Mouse (Mus musculus) embryonic stem cell, embryonic (primary cell): ENCODE data around the gene Aph1c.

Source experiments
- CTCF ChIA-PET, 4 experiments: fragments of 300-600 bp in 2 of 4; fragments of 350-600 bp in 2 of 4; sonication (Branson Sonifier 250); formaldehyde crosslinking; loops; one replicate each; lab custom pipeline; 2022; ENCODE audit warnings: inconsistent platforms in 2 of 4; lab: Charles Lee
- POLR2A ChIA-PET, 4 experiments: fragments of 300-600 bp in 2 of 4; fragments of 350-600 bp in 2 of 4; sonication (Branson Sonifier 250); formaldehyde crosslinking; loops; one replicate each; lab custom pipeline; 2022; ENCODE audit warnings: antibody characterized with exemption in 4 of 4, inconsistent platforms in 1 of 4; lab: Charles Lee

The Aph1c gene

DNA sequence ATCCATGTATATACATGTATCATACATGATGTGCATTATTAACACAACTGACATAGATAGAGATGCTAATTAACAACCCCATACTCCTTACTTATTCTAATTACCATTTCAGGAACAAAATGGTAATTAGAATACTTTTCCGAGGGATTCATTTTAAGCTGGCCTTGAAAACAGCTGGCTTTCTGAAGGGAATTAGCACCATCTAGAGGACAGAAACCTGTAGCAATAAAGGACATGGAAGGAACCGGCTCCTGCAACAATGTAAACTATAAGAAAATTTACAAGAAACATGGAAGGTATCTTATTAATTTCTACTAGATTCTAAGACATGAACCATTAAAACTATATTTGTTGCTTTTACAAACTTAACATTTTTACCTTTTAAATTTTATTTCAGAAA lies 46.7 kb downstream of the Aph1c start:
- ChIA-PET POLR2A (interaction anchor here in 1 of 4 experiments (0.6 kb wide), 1 partner anchor 77 kb away, joined by 3 read pairs; no protein-coding TSS in a partner anchor), CTCF (interaction anchor here (0.6 to 1.3 kb wide), 15 partner anchors 8 to 274 kb away, joined by 3 to 15 read pairs (median 3); partner anchors contain the start of genes Fbxl22 (in 2 of the 4) and Aph1b (in 1 of the 4))

DNA sequence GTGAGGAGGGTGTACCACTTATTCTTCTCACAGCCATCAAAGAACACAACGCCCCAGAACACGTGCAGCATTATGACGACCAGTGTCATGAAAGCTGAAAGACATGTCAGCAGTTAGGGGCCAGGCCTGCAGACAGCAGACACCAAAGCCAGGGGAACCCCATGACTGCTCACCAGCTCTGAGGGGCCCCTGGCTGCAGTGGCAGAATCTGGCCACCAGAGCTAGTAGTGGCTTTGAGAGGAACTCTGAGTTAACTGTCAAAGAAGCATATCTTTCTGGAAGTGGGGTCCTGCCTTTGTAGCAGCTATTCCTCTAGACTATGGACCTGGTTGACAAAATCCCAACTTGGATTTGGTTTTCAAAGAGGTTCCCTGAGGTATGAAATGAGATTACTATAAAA lies 50.0 kb downstream of the Aph1c start:
- CTCF ChIA-PET: interaction anchor here in 3 of 4 experiments (0.6 to 1.6 kb wide), 8 partner anchors 11 to 219 kb away, joined by 3 to 19 read pairs (median 4); no protein-coding TSS in a partner anchor
- POLR2A ChIA-PET: interaction anchor here in 2 of 4 experiments (0.7 to 1.6 kb wide), 3 partner anchors 11 to 926 kb away, joined by 3 to 5 read pairs (median 3); partner anchors contain the start of gene Aph1b (in 1 of the 2)

- CTCF ChIA-PET: no interaction called here
- POLR2A ChIA-PET: no interaction called here
Measured at GRCm38 (mm10) chr9:66770701-66771100, 63.8 kb downstream of the Aph1c start.

DNA sequence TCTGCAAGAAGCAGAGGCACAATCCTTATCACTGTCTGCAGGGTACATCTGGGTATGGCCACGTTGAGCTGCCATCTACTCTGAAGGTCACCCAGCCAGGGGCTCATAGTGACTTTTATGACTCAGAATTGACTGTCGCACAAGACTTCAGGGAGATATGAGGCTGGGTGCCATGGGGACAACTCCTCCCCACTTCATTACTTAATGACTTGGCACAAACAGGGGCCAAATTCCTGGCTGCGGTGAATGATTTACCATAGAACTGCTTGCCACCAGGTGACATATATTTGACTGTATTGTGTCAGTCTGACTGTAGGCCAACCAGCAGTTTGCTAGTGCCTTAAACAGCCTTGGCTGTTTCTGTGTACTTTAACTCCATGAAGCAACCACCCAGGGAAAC lies 65.3 kb downstream of the Aph1c start:
- CTCF ChIA-PET: no interaction called here
- POLR2A ChIA-PET: no interaction called here

- ChIA-PET CTCF (no interaction called here), POLR2A (no interaction called here)
Measured at GRCm38 (mm10) chr9:66768721-66769120, 65.8 kb downstream of the Aph1c start.
